Mouse (Mus musculus): ENCODE results near the gene Sap30.
A peak's percentile ranks its signal among the peaks of the same experiment; 100 is the strongest.
"Not testable (repeated sequence)": the region's sequence is repeated elsewhere in the genome, so short reads cannot be mapped to it uniquely, and the experiment has no call there.

Sap30 gene

GRCm38 (mm10) chr8:57491873-57492272 is 4.2 kb upstream of the Sap30 start:
- DNase-seq: no peak

DNA sequence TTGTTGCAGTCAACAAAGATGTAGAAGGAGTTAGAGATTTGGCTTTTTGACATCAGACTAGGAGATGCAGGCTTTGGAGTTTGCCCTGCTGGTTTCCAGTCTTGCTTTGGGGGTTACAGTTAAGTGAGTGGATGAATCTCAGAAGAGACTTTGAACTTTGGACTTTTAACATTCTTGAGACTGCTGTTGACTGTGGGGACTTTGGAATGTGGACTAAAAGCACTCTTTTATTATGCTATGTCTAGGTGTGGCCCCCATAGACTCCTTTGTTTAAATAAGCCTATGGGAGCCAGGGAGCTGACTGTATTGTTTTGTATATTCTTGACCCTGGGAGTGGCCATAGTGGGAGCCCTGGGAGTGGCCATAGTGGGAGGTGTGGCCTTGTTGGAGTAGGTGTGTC is 2.2 kb upstream of the Sap30 start:
- DNase-seq: no peak

DNA sequence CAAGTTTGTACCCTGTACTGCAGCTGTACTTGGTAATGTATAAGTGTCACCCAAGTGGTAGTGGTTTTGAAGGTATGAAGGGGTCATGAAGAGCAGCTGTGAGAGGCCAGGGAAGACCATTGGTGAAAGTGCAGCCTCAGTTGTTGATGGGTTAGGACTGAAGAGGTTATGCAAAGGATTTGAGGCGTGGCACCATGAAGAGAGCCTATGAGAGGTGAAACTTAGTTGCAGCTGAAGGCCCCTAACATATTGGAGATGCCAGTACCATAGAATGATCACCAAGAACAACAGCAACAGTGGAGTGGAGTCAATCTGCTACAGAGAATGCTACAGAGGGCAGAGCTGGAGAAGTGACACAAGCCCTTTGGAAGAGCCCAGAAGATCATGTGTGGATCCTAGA is 1.7 kb upstream of the Sap30 start:
- no peak for DNase-seq

DNA sequence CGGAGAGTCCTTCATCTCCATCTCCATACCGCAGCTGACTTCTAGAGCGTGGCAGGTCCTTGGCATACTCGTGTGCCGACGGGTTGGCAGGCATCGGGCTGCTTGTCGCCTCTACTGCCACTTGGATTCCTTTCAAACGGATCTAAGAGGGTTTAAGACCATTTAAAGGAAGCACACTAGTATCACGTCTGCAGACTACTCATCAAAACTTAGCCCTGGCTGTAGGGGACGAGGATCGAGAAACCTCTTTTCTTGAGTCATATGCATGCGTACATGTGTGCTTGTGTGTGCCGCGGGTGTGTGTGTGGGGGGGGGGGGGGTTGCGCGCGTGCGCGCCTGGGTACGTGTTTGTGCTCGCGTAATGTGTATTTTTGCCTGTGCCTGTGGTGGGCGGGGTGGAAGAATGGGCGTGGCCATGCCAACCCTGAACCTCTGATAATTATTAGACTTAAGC is 679 bp upstream of the Sap30 start:
- peak; percentile 97 for DNase-seq

DNA sequence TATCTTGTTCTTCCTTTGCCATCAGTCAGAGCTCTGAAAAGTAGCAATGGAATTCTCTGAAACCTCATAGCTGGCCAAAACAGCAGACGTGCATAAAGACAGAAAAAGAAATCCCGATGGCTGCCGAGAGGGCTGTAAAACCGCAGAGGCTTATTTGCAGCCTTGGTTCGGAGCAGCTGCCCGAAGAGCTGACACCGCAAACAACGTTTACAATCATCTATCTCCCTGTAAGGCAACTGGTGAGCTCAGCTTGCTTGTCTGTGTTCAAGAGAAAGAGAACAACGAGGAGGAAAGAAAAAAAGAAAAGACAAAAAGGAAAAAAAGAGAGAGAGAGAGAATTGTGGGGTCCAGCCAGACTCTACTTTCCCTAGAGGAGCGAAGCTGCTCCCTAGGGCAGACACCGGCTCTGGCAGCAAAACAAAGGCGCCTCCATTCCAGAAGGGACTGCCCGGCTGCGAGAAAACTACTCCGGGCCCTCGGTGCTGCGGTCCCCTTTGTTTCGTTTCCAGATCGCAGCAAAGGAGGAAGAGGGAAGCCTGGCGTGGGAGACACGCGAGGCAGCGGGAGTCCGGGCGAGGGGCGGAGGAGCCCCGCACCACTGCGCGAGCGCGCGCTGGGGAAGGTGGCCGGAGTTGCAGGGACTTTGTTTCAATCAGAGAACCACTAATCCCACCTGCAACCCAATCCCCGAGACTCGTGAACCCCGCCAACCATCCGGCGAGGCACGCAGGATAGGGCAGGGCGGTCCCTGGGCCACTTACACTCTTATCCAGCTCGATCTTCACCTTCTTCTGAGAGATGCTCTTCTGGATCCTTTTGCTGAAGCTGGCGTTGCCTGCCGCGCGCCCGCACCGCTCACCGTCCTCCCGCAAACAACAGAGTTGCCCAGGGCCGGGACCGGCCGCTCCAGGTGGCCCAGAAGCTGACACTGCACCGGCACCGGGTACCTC is 894 bp downstream of the Sap30 start:
- peak; percentile 97 for DNase-seq

GRCm38 (mm10) chr8:57480606-57481005 is 7.1 kb downstream of the Sap30 start:
- no peak for DNase-seq

GRCm38 (mm10) chr8:57479700-57480099 is 8.0 kb downstream of the Sap30 start:
- no peak for DNase-seq

GRCm38 (mm10) chr8:57478406-57478805 is 9.3 kb downstream of the Sap30 start:
- DNase-seq: no peak

GRCm38 (mm10) chr8:57473751-57474150 is 13.9 kb downstream of the Sap30 start:
- DNase-seq: peak; percentile 84

- DNase-seq: peak; percentile 59
These were observed 16.8 kb downstream of the Sap30 start for GRCm38 (mm10) chr8:57470863-57471262.

DNA sequence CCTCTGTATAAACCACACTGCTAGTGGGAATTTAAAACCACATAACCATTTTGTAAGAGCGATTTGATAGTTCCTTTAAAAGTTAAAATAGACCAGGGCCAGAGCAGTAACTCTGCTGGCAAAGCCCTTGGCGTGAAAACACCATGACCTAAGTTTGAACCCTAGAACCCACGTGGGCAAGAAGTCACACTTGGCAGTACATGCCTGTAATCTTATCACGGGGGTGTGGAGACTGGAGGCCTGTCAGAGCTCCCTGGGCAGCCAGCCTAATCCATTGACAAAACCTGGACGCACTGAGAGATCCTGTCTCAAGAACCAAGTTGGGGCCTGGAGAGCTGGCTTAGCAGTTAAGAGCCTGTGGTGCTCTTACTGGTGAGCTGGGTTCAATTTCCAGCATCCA is 19.0 kb downstream of the Sap30 start:
- peak; percentile 99 for DNase-seq

DNA sequence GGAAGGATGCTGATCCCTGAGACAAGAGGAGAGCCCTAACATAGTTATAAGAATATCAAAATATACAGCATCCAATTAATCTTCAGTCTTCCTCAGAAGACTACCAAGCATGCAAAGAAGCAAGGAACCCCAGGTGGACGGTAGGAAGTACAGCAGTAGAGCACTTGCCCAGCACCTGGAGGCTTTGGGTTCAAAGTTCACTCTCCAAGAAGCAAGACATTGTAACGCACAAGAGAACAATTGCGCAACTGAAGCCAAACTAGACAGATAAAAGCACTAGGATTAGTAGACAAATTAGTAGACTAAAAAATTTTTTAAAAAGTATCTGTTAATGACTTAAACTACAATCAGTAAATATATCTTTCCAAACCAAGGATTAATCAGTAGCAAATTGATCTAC is 23.9 kb downstream of the Sap30 start:
- DNase-seq: no peak

DNA sequence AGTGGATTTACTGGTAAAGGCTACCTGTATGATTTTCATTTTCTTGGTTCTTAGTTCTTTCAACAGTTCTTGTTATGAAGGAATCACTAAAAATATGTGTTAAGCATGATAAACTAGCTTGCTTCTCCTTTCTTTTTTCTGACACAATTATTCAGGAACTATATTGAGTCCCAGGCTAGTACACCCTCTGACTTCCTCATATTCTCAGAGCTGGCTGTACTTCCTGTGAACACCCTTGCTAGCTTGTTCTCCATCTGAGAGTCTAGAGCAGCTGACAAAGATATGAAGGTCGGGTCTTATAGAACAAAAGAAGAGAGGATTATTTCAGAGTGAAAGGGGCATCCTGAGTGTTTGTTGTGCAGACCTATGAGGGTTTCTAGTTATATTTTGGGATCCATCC is 24.8 kb downstream of the Sap30 start:
- no peak for DNase-seq

GRCm38 (mm10) chr8:57457942-57458341 is 29.7 kb downstream of the Sap30 start:
- no peak for DNase-seq

DNA sequence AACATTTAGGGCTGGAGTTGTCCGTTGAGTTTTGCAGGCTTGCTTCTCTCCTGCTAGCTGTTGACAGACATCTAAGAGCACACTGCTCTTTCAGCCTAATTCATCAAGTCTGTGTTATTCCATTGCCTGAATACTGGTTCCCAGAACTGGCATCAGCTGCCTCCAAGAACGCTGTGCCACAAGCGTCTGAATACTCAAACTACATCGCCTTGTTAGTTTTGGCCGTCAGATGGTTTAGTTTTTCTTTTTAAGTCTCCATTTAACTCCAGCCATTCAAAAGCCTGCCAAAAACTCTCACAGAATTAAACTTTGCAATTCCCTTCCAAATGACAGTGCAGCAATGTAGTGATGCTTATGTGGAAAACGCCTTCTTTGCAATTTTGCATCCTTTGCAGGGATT is 30.5 kb downstream of the Sap30 start:
- DNase-seq: peak; percentile 78

DNA sequence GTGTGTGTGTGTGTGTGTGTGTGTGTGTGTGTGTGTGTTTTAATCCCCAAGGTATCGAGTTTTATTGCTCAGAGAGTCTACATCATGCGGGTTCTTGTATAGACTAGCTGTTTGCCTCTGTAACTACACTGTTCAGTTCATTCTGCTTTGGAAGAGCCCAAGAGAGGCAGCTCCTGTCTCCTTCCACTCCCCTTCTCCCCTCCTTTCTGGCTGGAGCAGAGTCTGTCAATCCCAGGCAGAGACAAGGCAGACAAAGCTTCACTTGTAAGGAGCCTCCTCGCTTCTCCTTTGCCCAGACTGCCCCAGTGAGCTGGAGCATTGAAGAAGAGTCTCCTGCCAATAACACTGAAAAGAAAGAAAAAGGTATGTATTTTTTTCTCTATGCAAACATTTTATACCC is 31.9 kb downstream of the Sap30 start, which contains the start of gene Scrg1:
Gene Scrg1, plus strand, starts transcription at position 159 of the 400 bp plus-strand sequence.
- DNase-seq: no peak

DNA sequence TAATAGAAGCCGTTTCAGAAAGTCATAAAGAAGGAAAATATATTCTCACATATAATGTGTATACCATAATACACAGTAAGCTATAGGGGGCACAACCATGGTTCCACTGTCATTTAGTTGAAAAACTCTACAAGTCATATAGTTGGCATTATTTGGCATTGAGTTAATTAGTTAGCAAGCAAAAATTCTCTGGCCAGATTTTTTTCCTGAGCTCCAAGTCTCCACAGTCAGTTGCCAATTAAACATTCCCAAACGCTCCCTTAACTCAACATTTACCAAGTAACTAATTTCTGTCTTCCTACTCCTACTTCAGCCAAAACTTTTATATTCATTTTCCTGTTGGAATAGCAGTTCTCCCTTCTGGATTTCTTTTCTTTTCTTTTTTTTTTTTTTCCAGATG is 34.3 kb downstream of the Sap30 start:
- DNase-seq: no peak

DNA sequence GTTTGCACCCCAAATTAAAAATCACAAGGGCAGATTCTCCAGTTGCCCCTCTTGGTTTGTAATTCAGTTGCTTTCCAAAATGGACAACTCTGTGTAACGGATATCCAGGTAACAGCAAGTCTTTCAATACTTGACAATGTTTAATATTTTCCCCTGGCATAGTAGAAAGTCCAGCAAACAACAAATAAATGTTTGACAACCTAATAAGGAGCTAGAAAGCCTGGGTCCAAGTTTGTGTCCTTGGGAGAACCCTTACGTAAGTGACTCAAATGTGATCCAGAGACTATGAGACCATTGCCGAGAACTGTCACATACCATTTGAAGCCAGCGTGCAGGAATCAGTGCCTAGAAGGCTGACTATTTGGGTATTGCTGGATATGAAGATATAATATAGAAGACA is 35.8 kb downstream of the Sap30 start:
- no peak for DNase-seq

DNA sequence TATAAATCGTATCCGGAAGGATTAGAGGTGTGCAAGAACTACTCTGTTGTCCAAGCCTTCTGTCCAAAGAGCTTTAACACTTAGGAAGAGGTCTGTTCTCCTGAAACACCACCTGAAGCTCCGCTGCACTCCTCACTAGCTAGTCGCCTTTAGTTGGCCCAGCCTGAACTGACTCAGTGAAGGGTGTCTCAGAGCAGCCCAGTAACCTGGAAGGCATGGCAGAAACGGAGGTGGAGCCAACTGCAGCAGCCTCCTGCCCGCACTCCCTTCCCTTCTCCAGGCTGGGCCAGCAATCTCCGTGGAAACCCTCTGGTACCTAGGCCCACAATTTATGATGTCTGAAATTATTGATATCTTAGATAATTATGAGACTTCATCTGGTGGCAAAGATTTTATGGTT is 36.9 kb downstream of the Sap30 start:
- DNase-seq: no peak

GRCm38 (mm10) chr8:57445901-57446300 is 41.8 kb downstream of the Sap30 start:
- not testable (repeated sequence) for DNase-seq

- no peak for DNase-seq
These were observed 44.4 kb downstream of the Sap30 start for GRCm38 (mm10) chr8:57443289-57443688.

DNA sequence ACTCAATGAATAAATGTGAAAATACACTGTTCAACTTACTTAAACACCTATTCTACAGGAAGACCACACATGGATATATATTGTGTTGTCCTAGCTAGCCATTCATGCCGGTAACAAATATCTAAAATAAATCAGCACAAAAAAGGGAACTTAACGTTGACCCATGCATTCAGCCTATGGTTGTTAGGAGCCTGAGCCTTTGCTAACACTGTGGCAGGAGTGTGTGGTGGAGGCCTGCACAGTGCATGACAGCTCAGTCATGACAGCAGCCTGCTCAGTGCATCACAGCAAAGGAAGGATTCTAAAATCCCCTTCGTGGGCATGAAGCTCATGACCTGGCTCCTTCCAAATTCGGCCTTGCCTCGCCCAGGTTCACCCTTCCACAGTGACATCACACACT is 46.1 kb downstream of the Sap30 start:
- no peak for DNase-seq

GRCm38 (mm10) chr8:57441131-57441530 is 46.5 kb downstream of the Sap30 start:
- DNase-seq: no peak

DNA sequence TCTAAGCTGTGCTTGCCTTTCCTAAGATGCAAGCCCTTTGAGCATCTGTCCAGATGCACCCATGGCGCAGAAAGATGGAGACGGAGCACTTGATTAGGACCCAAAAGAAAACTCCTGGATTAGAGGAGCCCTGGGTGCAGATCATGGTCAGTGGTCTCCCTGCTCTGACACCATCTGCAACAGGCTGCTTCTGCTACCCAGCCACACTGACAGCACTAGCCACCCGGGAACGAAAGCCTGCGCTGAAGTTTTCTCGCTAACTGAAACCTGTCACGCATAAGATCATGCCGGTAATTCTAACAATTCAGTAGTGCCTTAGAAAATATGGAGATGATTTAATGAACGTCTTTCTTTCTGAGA is 51.2 kb downstream of the Sap30 start:
- no peak for DNase-seq
